In genomic region chr2:27931971-27932370, GRCm38 (mm10) we compare ENCODE assay signal across 8 mouse cellular contexts. TPM values are rescaled to one million over a fixed set of nuclear protein-coding genes. Genes with fewer than 3 reads are reported as not detected.
DNase-seq lines count a peak whose midpoint lies in the region; ATAC-seq lines count a peak whose summit lies in the region.

No protein-coding gene starts in this region.

- H3K9me3 ChIP-seq in heart, embryonic 12.5 days (replicated peaks), result no peaks in the 10 kb centered on the region
- H3K9me3 ChIP-seq in embryonic facial prominence, embryonic 12.5 days, result no peaks in the 10 kb centered on the region

- no peaks in the 10 kb centered on the region for H3K27me3 ChIP-seq in heart, embryonic 12.5 days (replicated peaks)
- no peaks in the 10 kb centered on the region for H3K27me3 ChIP-seq in embryonic facial prominence, embryonic 12.5 days

- H3K4me3 ChIP-seq in heart, embryonic 12.5 days, result no peak overlapping the region
- H3K4me3 ChIP-seq in embryonic facial prominence, embryonic 12.5 days, result no peak overlapping the region

- H3K4me1 ChIP-seq in heart, embryonic 12.5 days (replicated peaks), result peaks cover 56% of the 10 kb centered on the region
- peaks cover 50% of the 10 kb centered on the region for H3K4me1 ChIP-seq in embryonic facial prominence, embryonic 12.5 days

- H3K4me2 ChIP-seq in heart, embryonic 12.5 days, result no peak overlapping the region
- 0 out of 2 replicates have a peak overlapping the region, but pooled peaks have one; percentile 11 for H3K4me2 ChIP-seq in embryonic facial prominence, embryonic 12.5 days (replicated peaks)

- 46% methylated on average over 3 of the region's 3 CpGs for WGBS in heart, embryonic 12.5 days
- WGBS in embryonic facial prominence, embryonic 12.5 days, result 11% methylated on average over 3 of the region's 3 CpGs

- DNase-seq in heart, postnatal 25 days (ENCODE audit: low spot score), result no peak
- DNase-seq in 3T3-L1 (ENCODE audit: low read depth, low spot score), result peak; percentile 75
- DNase-seq in kidney, postnatal 4 days, result peak; percentile 55 to 69
- no peak for DNase-seq in natural killer cell, adult 2 months (ENCODE audit: low spot score in 2 of 2)
- no peak for DNase-seq in adrenal gland, postnatal 10 days
- DNase-seq in frontal cortex, adult 2 months (ENCODE audit: extremely low spot score in 1 of 2, low spot score in 1 of 2), result no peak

- peaks cover 14% of the 10 kb centered on the region; the same call in 1 of the 2 replicates for H3K36me3 ChIP-seq in heart, embryonic 12.5 days
- peaks cover 34% of the 10 kb centered on the region for H3K36me3 ChIP-seq in embryonic facial prominence, embryonic 12.5 days

- H3K9ac ChIP-seq in heart, embryonic 12.5 days, result no peak overlapping the region
- H3K9ac ChIP-seq in embryonic facial prominence, embryonic 12.5 days, result no peak overlapping the region

- ATAC-seq in heart, embryonic 12.5 days (ENCODE audit: insufficient number of reproducible peaks, low FRiP score), result no peak
- peak; percentile 47; the same call in 1 of the 2 replicates for ATAC-seq in embryonic facial prominence, embryonic 12.5 days (ENCODE audit: insufficient number of reproducible peaks, insufficient read depth, low FRiP score, low TSS enrichment)

- H3K27ac ChIP-seq in heart, embryonic 12.5 days (ENCODE audit: poor library complexity, severe bottlenecking), result 0 out of 2 replicates have a peak overlapping the region, but pooled peaks have one; percentile 23
- H3K27ac ChIP-seq in embryonic facial prominence, embryonic 12.5 days, result peak overlapping the region; percentile 88

- intact Hi-C loops in heart, postnatal 25 days (cut with DNase I), result no loop called here

RNA-seq across cellular contexts. Expression of gene Col5a1, which starts 45.7 kb away (rescaled TPM):
- 53.3 and 54.7 TPM in 2 replicates for polyA plus RNA-seq in heart, embryonic 12.5 days (2016; fragmentation: Nextera tagmentation; extraction: Ambion mirVana)
- 10 to 100 TPM; 50.0 to 58.3 TPM for total RNA-seq in heart, postnatal 25 days (2021)
- 79.0 and 82.1 TPM in 2 replicates for polyA plus RNA-seq in embryonic facial prominence, embryonic 12.5 days (2016; fragmentation: Nextera tagmentation; extraction: Ambion mirVana)
- 100 to 1,000 TPM; 101 to 110 TPM for total RNA-seq in adrenal gland, postnatal 10 days (2021)
- 12.8 and 16.4 TPM in 2 replicates for polyA plus RNA-seq in frontal cortex, adult 2 months (2012; rRNA removed)

Comparison
In these comparisons a context has a peak if more than half of its experiments do, and no peak if none do; other contexts are left out.
1. DNase-seq: peak in 3T3-L1 (single experiment) and kidney, postnatal 4 days (2 of 2); none in heart, postnatal 25 days (single experiment), natural killer cell, adult 2 months (0 of 2), adrenal gland, postnatal 10 days (single experiment) and frontal cortex, adult 2 months (0 of 2).